9 mouse cellular contexts compared by ENCODE assay signal in genomic region chr5:116886181-116887136, GRCm38 (mm10).
DNase-seq lines count a peak whose midpoint lies in the region; ATAC-seq and TF ChIP-seq lines count a peak whose summit lies in the region.
"Had no signal": no experiment of that assay in that cellular context is flagged by ENCODE, and none has a peak within 500 bp of the region (broad histone marks: within the 10 kb centered on the region; RNA-seq: fewer than 3 reads in every experiment).

No protein-coding gene starts in this region.

- H3K36me3 ChIP-seq in kidney, adult 2 months (ENCODE audit: control insufficient read depth, insufficient read depth, low read length), result no peaks in the 10 kb centered on the region
- no peaks in the 10 kb centered on the region for H3K36me3 ChIP-seq in embryonic facial prominence, embryonic 10.5 days (replicated peaks)
- H3K36me3 ChIP-seq in lung, embryonic 16.5 days (ENCODE audit: control insufficient read depth, insufficient read depth, low read length), result no peaks in the 10 kb centered on the region
- H3K36me3 ChIP-seq: liver, embryonic 13.5 days had no signal

- intact Hi-C loops in heart, postnatal 36 days (cut with DNase I), result no loop called here
- intact Hi-C loops in heart, postnatal 14 days (cut with DNase I), result no loop called here

- no peak for TF ChIP-seq POLR2A in kidney, adult 2 months (IDR thresholded peaks at IDR 0.05; ENCODE audit: low read depth, low read length)

- peak; percentile 5 to 23 for DNase-seq in kidney, postnatal 4 days
- no peak for DNase-seq in kidney, adult 2 months
- DNase-seq in adrenal gland, postnatal 10 days, result peak; percentile 62
- peak; percentile 21 for DNase-seq in embryonic facial prominence, embryonic 10.5 days (ENCODE audit: low spot score)
- DNase-seq in heart, postnatal 36 days, result no peak
- DNase-seq in frontal cortex, postnatal 14 days (ENCODE audit: low spot score in 2 of 2), result no peak
- DNase-seq in heart, postnatal 14 days, result no peak
- DNase-seq: liver, embryonic 13.5 days had no signal

- no peak overlapping the region for H3K27ac ChIP-seq in kidney, adult 2 months (ENCODE audit: insufficient read depth, low read depth, low read length)
- no peak overlapping the region for H3K27ac ChIP-seq in embryonic facial prominence, embryonic 10.5 days (replicated peaks)
- H3K27ac ChIP-seq in lung, embryonic 16.5 days (ENCODE audit: low read length), result no peak overlapping the region
- H3K27ac ChIP-seq: liver, embryonic 13.5 days had no signal

- no peak overlapping the region for H3K4me3 ChIP-seq in kidney, adult 2 months (ENCODE audit: insufficient read depth, low read depth, low read length)
- H3K4me3 ChIP-seq in embryonic facial prominence, embryonic 10.5 days, result no peak overlapping the region
- no peak overlapping the region for H3K4me3 ChIP-seq in lung, embryonic 16.5 days (ENCODE audit: low read length)
- H3K4me3 ChIP-seq: liver, embryonic 13.5 days had no signal

- WGBS in kidney, adult 2 months, result 30% methylated on average over 23 of the region's 23 CpGs
- 72% methylated on average over 23 of the region's 23 CpGs for WGBS in embryonic facial prominence, embryonic 10.5 days
- 56% methylated on average over 23 of the region's 23 CpGs for WGBS in lung, embryonic 16.5 days

- H3K4me2 ChIP-seq in lung, embryonic 16.5 days (ENCODE audit: low read depth, low read length), result no peak overlapping the region
- H3K4me2 ChIP-seq: liver, embryonic 13.5 days had no signal

- H3K4me1 ChIP-seq in kidney, adult 2 months (ENCODE audit: control insufficient read depth, insufficient read depth, low read length), result no peaks in the 10 kb centered on the region
- no peaks in the 10 kb centered on the region for H3K4me1 ChIP-seq in embryonic facial prominence, embryonic 10.5 days
- no peaks in the 10 kb centered on the region for H3K4me1 ChIP-seq in lung, embryonic 16.5 days (replicated peaks; ENCODE audit: control insufficient read depth, insufficient read depth, low read length)
- H3K4me1 ChIP-seq: liver, embryonic 13.5 days had no signal

- no peak for TF ChIP-seq CTCF in kidney, adult 2 months (conservative IDR thresholded peaks at IDR 0.05; ENCODE audit: insufficient read depth, insufficient read length, low read depth, low read length)

- no peaks in the 10 kb centered on the region; the same call in 1 of the 2 replicates for H3K9me3 ChIP-seq in embryonic facial prominence, embryonic 10.5 days
- no peaks in the 10 kb centered on the region for H3K9me3 ChIP-seq in lung, embryonic 16.5 days (ENCODE audit: control insufficient read depth, low read length)

- ATAC-seq in lung, embryonic 16.5 days (ENCODE audit: low read depth), result peak; percentile 67; the same call in 1 of the 2 replicates

- no peak overlapping the region for H3K9ac ChIP-seq in lung, embryonic 16.5 days (ENCODE audit: low read length)
- H3K9ac ChIP-seq: liver, embryonic 13.5 days had no signal

- no peaks in the 10 kb centered on the region for H3K27me3 ChIP-seq in kidney, adult 2 months (replicated peaks; ENCODE audit: control insufficient read depth, insufficient read depth, low read length)
- no peaks in the 10 kb centered on the region for H3K27me3 ChIP-seq in embryonic facial prominence, embryonic 10.5 days (replicated peaks; ENCODE audit: low read depth, poor library complexity, severe bottlenecking)
- H3K27me3 ChIP-seq in lung, embryonic 16.5 days (ENCODE audit: control insufficient read depth, insufficient read depth, low read depth, low read length), result no peaks in the 10 kb centered on the region
- H3K27me3 ChIP-seq: liver, embryonic 13.5 days had no signal

Comparison
In these comparisons a context has a peak if more than half of its experiments do, and no peak if none do; other contexts are left out.
1. DNase-seq: peak in kidney, postnatal 4 days (2 of 2), adrenal gland, postnatal 10 days (single experiment) and embryonic facial prominence, embryonic 10.5 days (single experiment); none in kidney, adult 2 months (single experiment), heart, postnatal 36 days (0 of 2), frontal cortex, postnatal 14 days (0 of 2) and heart, postnatal 14 days (0 of 2).